Mouse (Mus musculus): ENCODE data around the gene Thpo. TPM values are rescaled to one million over a fixed set of nuclear protein-coding genes. Genes with fewer than 3 reads are reported as not detected.

Thpo gene
- total and polyA plus RNA-seq, 3 experiments, result not detected

DNA sequence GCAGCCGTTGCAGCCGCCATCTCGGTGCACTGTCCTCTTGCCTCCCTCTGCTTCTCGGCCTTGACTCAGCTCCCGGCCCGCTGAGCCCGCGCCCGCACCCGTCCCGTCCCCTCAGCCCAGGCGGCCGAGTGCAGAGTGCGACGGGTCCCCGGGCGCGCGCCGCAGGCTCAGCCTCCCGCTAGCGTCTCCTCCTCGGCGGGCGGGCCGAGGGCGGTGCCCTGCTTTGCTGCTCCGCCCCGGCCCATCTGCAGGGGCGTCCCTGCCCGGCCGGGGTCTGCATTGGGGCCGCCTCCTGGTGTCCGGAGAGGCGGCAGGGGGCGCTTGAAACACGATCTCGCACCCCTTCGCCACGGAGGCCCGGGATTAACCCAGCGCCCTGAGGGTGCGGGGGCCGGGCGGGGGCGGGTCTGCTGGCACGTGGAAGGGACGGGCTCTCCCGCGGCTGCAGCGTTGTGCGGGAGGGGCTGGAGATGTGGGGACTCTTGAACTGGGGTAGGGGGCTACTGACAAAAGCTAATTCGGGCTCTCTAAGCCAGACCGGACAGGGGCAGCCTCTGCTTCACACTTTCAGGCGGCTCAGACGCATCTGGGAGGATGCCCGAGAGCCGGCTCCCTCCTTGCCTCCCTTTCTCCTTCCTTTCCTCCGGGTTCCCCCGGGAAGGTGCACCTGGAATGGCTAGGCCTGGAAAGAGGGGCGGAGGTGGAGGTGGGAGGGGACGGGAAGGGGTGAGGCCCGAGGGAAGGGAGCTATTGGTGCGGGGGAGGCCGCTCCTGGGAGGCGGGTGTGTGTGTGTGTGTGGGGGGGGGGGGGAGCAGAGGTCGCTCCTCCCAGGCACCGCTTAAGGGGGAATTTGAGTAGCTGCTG, 18.1 kb downstream of the Thpo start:
- peak overlapping the region; percentile 87 for H3K4me3 ChIP-seq (ENCODE audit: low read depth, low read length)
- H3K9me3 ChIP-seq (replicated peaks), result no peaks in the 10 kb centered on the region
- no peak for TF ChIP-seq POLR2AphosphoS5 (IDR thresholded peaks at IDR 0.05; ENCODE audit: insufficient replicate concordance, low read depth, low read length)
- TF ChIP-seq CTCF (IDR thresholded peaks at IDR 0.05; ENCODE audit: low read depth, low read length), result no peak
- TF ChIP-seq GATA2 (IDR thresholded peaks at IDR 0.05; ENCODE audit: borderline replicate concordance, low read depth, low read length), result no peak
- TF ChIP-seq TAL1 (conservative IDR thresholded peaks at IDR 0.05; ENCODE audit: low read depth, low read length), result no peak
- no peak for TF ChIP-seq GATA1 (IDR thresholded peaks at IDR 0.05; ENCODE audit: borderline replicate concordance, low read length)
- H3K27me3 ChIP-seq (ENCODE audit: insufficient read depth, low read length), result no peaks in the 10 kb centered on the region
- no peak for ATAC-seq (ENCODE audit: extremely low read depth, insufficient number of reproducible peaks, low FRiP score, poor library complexity, severe bottlenecking)
- peaks cover 53% of the 10 kb centered on the region for H3K36me3 ChIP-seq (replicated peaks)
- peaks cover 70% of the 10 kb centered on the region for H3K4me1 ChIP-seq (ENCODE audit: insufficient read depth, low read depth, low read length)
- DNase-seq (ENCODE audit: low spot score), result peak; percentile 77

- peak overlapping the region; percentile 87 for H3K4me3 ChIP-seq (ENCODE audit: low read depth, low read length)
These were observed 18.7 kb downstream of the Thpo start for GRCm38 (mm10) chr16:20715566-20715965.

GRCm38 (mm10) chr16:20715161-20715560, 19.1 kb downstream of the Thpo start:
- Histone ChIP-seq H3K4me1 (ENCODE audit: insufficient read depth, low read depth, low read length) (peaks cover 77% of the 10 kb centered on the region), H3K27me3 (ENCODE audit: insufficient read depth, low read length) (no peaks in the 10 kb centered on the region), H3K9me3 (replicated peaks) (no peaks in the 10 kb centered on the region), H3K4me3 (ENCODE audit: low read depth, low read length) (peak overlapping the region; percentile 87), H3K36me3 (replicated peaks) (peaks cover 54% of the 10 kb centered on the region)
- no peak for DNase-seq (ENCODE audit: low spot score)
- TF ChIP-seq GATA1 (IDR thresholded peaks at IDR 0.05; ENCODE audit: borderline replicate concordance, low read length) (no peak), POLR2AphosphoS5 (IDR thresholded peaks at IDR 0.05; ENCODE audit: insufficient replicate concordance, low read depth, low read length) (no peak), CTCF (IDR thresholded peaks at IDR 0.05; ENCODE audit: low read depth, low read length) (no peak), GATA2 (IDR thresholded peaks at IDR 0.05; ENCODE audit: borderline replicate concordance, low read depth, low read length) (no peak), TAL1 (conservative IDR thresholded peaks at IDR 0.05; ENCODE audit: low read depth, low read length) (no peak)
- ATAC-seq (ENCODE audit: extremely low read depth, insufficient number of reproducible peaks, low FRiP score, poor library complexity, severe bottlenecking), result no peak

More at GRCm38 (mm10) chr16:20715566-20715965, 18.7 kb downstream of the Thpo start:
- H3K36me3 ChIP-seq (replicated peaks), result peaks cover 54% of the 10 kb centered on the region
- H3K9me3 ChIP-seq (replicated peaks), result no peaks in the 10 kb centered on the region
- ATAC-seq (ENCODE audit: extremely low read depth, insufficient number of reproducible peaks, low FRiP score, poor library complexity, severe bottlenecking) (no peak), DNase-seq (ENCODE audit: low spot score) (no peak)
- H3K27me3 ChIP-seq (ENCODE audit: insufficient read depth, low read length), result no peaks in the 10 kb centered on the region
- peaks cover 77% of the 10 kb centered on the region for H3K4me1 ChIP-seq (ENCODE audit: insufficient read depth, low read depth, low read length)
- TF ChIP-seq POLR2AphosphoS5 (IDR thresholded peaks at IDR 0.05; ENCODE audit: insufficient replicate concordance, low read depth, low read length) (no peak), GATA1 (IDR thresholded peaks at IDR 0.05; ENCODE audit: borderline replicate concordance, low read length) (no peak), GATA2 (IDR thresholded peaks at IDR 0.05; ENCODE audit: borderline replicate concordance, low read depth, low read length) (no peak), TAL1 (conservative IDR thresholded peaks at IDR 0.05; ENCODE audit: low read depth, low read length) (no peak), CTCF (IDR thresholded peaks at IDR 0.05; ENCODE audit: low read depth, low read length) (no peak)

- Histone ChIP-seq H3K9me3 (replicated peaks) (no peaks in the 10 kb centered on the region), H3K4me3 (ENCODE audit: low read depth, low read length) (peak overlapping the region; percentile 87), H3K4me1 (ENCODE audit: insufficient read depth, low read depth, low read length) (peaks cover 81% of the 10 kb centered on the region), H3K36me3 (replicated peaks) (peaks cover 54% of the 10 kb centered on the region), H3K27me3 (ENCODE audit: insufficient read depth, low read length) (no peaks in the 10 kb centered on the region)
- TF ChIP-seq GATA2 (IDR thresholded peaks at IDR 0.05; ENCODE audit: borderline replicate concordance, low read depth, low read length) (no peak), CTCF (IDR thresholded peaks at IDR 0.05; ENCODE audit: low read depth, low read length) (no peak), POLR2AphosphoS5 (IDR thresholded peaks at IDR 0.05; ENCODE audit: insufficient replicate concordance, low read depth, low read length) (no peak)
- ATAC-seq (ENCODE audit: extremely low read depth, insufficient number of reproducible peaks, low FRiP score, poor library complexity, severe bottlenecking) (no peak), DNase-seq (ENCODE audit: low spot score) (no peak)
These were observed 19.8 kb downstream of the Thpo start for GRCm38 (mm10) chr16:20714307-20715080.

DNA sequence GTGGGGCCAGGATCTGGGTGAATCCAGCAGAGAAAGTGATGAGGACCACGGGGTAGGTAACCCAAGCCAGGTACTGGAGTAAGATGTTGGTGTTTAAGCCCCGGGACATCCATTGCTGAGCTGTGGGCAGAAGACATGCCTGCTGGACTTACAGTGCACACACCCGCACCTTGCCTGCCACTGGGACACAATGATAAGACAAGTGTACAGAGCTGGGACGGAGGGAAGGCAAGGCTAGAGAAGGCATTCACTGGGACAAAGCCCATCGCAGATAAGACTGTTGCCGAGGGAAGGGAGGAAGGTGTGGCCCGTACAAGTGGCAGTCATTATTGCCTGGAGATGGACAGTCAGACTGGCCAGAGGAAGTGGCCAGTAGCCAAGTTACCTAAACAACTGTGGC, 21.4 kb downstream of the Thpo start:
- H3K4me3 ChIP-seq (ENCODE audit: low read depth, low read length), result peak overlapping the region; percentile 87; the same call in 1 of the 2 replicates

DNA sequence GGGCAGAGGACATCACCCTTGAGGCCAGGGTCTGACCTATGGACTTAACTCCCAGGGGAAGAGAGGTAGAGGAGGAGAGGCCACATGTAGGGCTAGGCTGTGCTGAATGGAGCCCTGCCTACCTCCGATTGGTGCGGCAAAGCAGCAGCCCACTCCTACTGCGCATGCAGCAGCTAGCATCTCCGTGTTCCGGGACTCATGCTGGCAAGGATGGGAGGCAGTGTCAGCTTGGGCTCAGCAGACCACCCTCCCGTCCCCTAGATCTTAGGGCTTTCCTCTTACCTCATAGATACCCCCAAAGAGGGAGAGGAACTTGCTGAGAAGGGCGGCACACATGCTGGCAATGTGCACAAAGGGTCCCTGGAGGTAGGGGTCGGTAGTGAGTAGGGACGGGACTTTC, 22.1 kb downstream of the Thpo start:
- ATAC-seq (ENCODE audit: extremely low read depth, insufficient number of reproducible peaks, low FRiP score, poor library complexity, severe bottlenecking) (no peak), DNase-seq (ENCODE audit: low spot score) (no peak)
- H3K4me3 ChIP-seq (ENCODE audit: low read depth, low read length), result peak overlapping the region; percentile 87
- TF ChIP-seq CTCF (IDR thresholded peaks at IDR 0.05; ENCODE audit: low read depth, low read length), result no peak
- no peak for TF ChIP-seq TAL1 (conservative IDR thresholded peaks at IDR 0.05; ENCODE audit: low read depth, low read length)
- no peak for TF ChIP-seq GATA1 (IDR thresholded peaks at IDR 0.05; ENCODE audit: borderline replicate concordance, low read length)
- TF ChIP-seq GATA2 (IDR thresholded peaks at IDR 0.05; ENCODE audit: borderline replicate concordance, low read depth, low read length), result no peak
- H3K4me1 ChIP-seq (ENCODE audit: insufficient read depth, low read depth, low read length), result peaks cover 97% of the 10 kb centered on the region
- H3K36me3 ChIP-seq (replicated peaks), result peaks cover 75% of the 10 kb centered on the region
- H3K27me3 ChIP-seq (ENCODE audit: insufficient read depth, low read length), result no peaks in the 10 kb centered on the region
- no peaks in the 10 kb centered on the region for H3K9me3 ChIP-seq (replicated peaks)

More for the DNA sequence above, 21.4 kb downstream of the Thpo start:
- Histone ChIP-seq H3K9me3 (replicated peaks) (no peaks in the 10 kb centered on the region), H3K36me3 (replicated peaks) (peaks cover 68% of the 10 kb centered on the region), H3K27me3 (ENCODE audit: insufficient read depth, low read length) (no peaks in the 10 kb centered on the region), H3K4me1 (ENCODE audit: insufficient read depth, low read depth, low read length) (peaks cover 91% of the 10 kb centered on the region)
- ATAC-seq (ENCODE audit: extremely low read depth, insufficient number of reproducible peaks, low FRiP score, poor library complexity, severe bottlenecking) (no peak), DNase-seq (ENCODE audit: low spot score) (no peak)
- TF ChIP-seq POLR2AphosphoS5 (IDR thresholded peaks at IDR 0.05; ENCODE audit: insufficient replicate concordance, low read depth, low read length), result no peak
- peak; percentile 43; the same call in 1 of the 2 replicates for TF ChIP-seq TAL1 (conservative IDR thresholded peaks at IDR 0.05; ENCODE audit: low read depth, low read length)
